Mouse (Mus musculus) intestine, postnatal 0 days (tissue): ENCODE measurements around the gene Itpka. TPM values are rescaled to one million over a fixed set of nuclear protein-coding genes. Genes with fewer than 3 reads are reported as not detected.

Source experiments
- ATAC-seq: fragments of 200-750 bp; cut with Nextera tagmentation; 2 replicates; pipeline ENCODE4 v1.8.0; 2017; ENCODE audit warnings: mild to moderate bottlenecking, moderate TSS enrichment, moderate library complexity
- H3K27ac ChIP-seq: fragments of 300-500 bp; sonication (generic); 2 replicates; pipeline ENCODE4 v1.5.1; 2014; ENCODE audit warnings: mild to moderate bottlenecking, low read depth, low read length, moderate library complexity
- H3K27me3 ChIP-seq: fragments of 300-500 bp; sonication (generic); replicated peaks from 2 replicates; pipeline ENCODE4 v1.6.1; 2014; ENCODE audit warnings: low read length, mixed read lengths; ENCODE audit not compliant: control insufficient read depth, insufficient read depth
- H3K36me3 ChIP-seq: fragments of 300-500 bp; sonication (generic); 2 replicates; pipeline ENCODE4 v1.6.1; 2014; ENCODE audit warnings: mild to moderate bottlenecking, moderate library complexity; ENCODE audit not compliant: control insufficient read depth, insufficient read depth
- H3K4me1 ChIP-seq: fragments of 300-500 bp; sonication (generic); replicated peaks from 2 replicates; pipeline ENCODE4 v1.6.1; 2014; ENCODE audit warnings: antibody characterized with exemption, low read length, mixed read lengths; ENCODE audit not compliant: control insufficient read depth, insufficient read depth
- H3K4me2 ChIP-seq: fragments of 300-500 bp; sonication (generic); replicated peaks from 2 replicates; pipeline ENCODE4 v1.6.1; 2014; ENCODE audit warnings: low read depth, mild to moderate bottlenecking, moderate library complexity
- H3K4me3 ChIP-seq: fragments of 300-500 bp; sonication (generic); 2 replicates; pipeline ENCODE4 v1.5.1; 2014; ENCODE audit warnings: low read depth, low read length
- H3K9ac ChIP-seq: fragments of 300-500 bp; sonication (generic); 2 replicates; pipeline ENCODE4 v1.6.1; 2014; ENCODE audit warnings: mild to moderate bottlenecking, low read depth, low read length
- H3K9me3 ChIP-seq: fragments of 300-500 bp; sonication (generic); 2 replicates; pipeline ENCODE4 v1.6.1; 2016; ENCODE audit warnings: mixed run types; ENCODE audit not compliant: control insufficient read depth
- CTCF ChIP-seq: sonication (generic); IDR thresholded peaks from 2 replicates; pipeline ENCODE4 v1.5.1; 2016; ENCODE audit warnings: low read depth, mild to moderate bottlenecking, control low read depth, antibody characterized with exemption, moderate library complexity
- WGBS: fragments of 180-500 bp; shearing (Covaris S2); extraction: QIAGEN DNeasy Blood & Tissue Kit; methylation state at CpG from one replicate; pipeline ENCODE4 v1.1.7; 2014; 5-methylcytosine and 5-hydroxymethylcytosine counted together
- polyA plus RNA-seq: library from polyadenylated mRNA; unstranded; fragments of >200 nt; fragmentation: Nextera tagmentation; extraction: Ambion mirVana; gene quantifications from 2 replicates; pipeline ENCODE4 v1.2.1, GENCODE M21; 2015

The Itpka gene
- polyA plus RNA-seq, 1 experiment from 2014 or later = 5.3 TPM

GRCm38 (mm10) chr2:119758844-119759835 lies 17.0 kb downstream of the Itpka start:
- 11% methylated on average over 44 of the region's 44 CpGs for WGBS
- no peak; the same call in 1 of the 2 replicates for ATAC-seq
- peaks cover 9% of the 10 kb centered on the region for H3K36me3 ChIP-seq
- H3K4me2 ChIP-seq = peak overlapping the region; percentile 100
- no peak overlapping the region for H3K27ac ChIP-seq
- H3K9ac ChIP-seq = peak overlapping the region; percentile 43; the same call in 1 of the 2 replicates
- H3K4me1 ChIP-seq = peaks cover 3% of the 10 kb centered on the region; the same call in 1 of the 2 replicates
- peaks cover 25% of the 10 kb centered on the region for H3K27me3 ChIP-seq
- no peaks in the 10 kb centered on the region for H3K9me3 ChIP-seq
- TF ChIP-seq CTCF = no peak
- peak overlapping the region; percentile 77 for H3K4me3 ChIP-seq

DNA sequence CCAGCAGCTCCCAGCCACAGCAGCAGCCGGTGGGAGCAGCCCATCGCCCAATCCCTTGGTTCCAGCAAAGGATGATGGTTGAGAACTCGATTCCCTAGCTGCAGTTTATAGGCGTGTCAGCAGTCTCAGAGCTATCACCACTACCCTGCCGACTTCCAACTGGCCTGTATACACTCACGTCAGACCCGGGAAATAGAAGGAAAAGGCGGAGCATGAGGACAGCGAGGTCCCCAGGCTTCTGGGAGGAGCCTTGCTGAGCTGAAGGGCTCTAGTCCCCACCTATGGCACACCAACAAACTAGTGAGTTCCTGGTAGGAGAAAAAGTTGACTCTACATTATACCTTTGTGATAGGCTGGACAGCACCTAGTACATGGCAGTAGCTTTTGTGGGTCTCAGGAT lies 18.1 kb downstream of the Itpka start, which contains the start of gene Ltk:
Gene Ltk (minus strand): TSS at position 181 of the 400 bp plus-strand sequence.
- Histone ChIP-seq H3K9me3 (no peaks in the 10 kb centered on the region), H3K27ac (no peak within 1 kb of the TSS), H3K4me3 (0 out of 2 replicates have a peak within 1 kb of the TSS, but pooled peaks have one; percentile 77), H3K9ac (no peak within 1 kb of the TSS), H3K36me3 (peaks cover 17% of the 10 kb centered on the region), H3K4me1 (peaks cover 3% of the 10 kb centered on the region; the same call in 1 of the 2 replicates), H3K27me3 (peaks cover 25% of the 10 kb centered on the region), H3K4me2 (no peak within 1 kb of the TSS)
- ATAC-seq = no peak
- no peak for TF ChIP-seq CTCF
- 13% methylated on average over 9 of the region's 9 CpGs for WGBS

DNA sequence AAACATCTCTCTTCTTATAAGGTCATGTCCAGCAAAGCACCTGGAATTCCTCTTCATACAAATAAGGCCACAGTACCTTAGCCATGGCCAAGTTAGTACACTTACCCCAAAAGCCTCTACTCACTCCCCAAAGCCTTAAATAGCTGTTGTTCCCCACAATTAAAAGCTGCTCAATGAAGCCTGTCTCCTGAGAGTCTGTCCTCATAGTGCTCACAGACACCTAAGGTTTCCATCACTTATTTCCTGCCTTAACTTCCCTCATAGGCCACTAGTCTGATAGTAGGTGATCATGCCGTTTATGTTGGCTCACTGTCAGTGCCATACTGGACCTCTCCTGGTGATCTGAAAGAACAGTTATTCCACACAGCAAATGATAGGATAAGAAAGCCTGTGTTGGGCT lies 20.1 kb downstream of the Itpka start:
- TF ChIP-seq CTCF = no peak
- 69% methylated on average over 1 of the region's 1 CpGs for WGBS
- Histone ChIP-seq H3K27ac (no peak overlapping the region), H3K4me2 (no peak overlapping the region), H3K27me3 (peaks cover 22% of the 10 kb centered on the region), H3K4me1 (peaks cover 3% of the 10 kb centered on the region; the same call in 1 of the 2 replicates), H3K9me3 (no peaks in the 10 kb centered on the region), H3K36me3 (peaks cover 21% of the 10 kb centered on the region), H3K9ac (no peak overlapping the region), H3K4me3 (no peak overlapping the region)
- ATAC-seq = no peak

GRCm38 (mm10) chr2:119763924-119764323 lies 21.8 kb downstream of the Itpka start:
- no peak for TF ChIP-seq CTCF
- Histone ChIP-seq H3K27ac (no peak overlapping the region), H3K4me2 (no peak overlapping the region), H3K4me3 (no peak overlapping the region), H3K27me3 (peaks cover 7% of the 10 kb centered on the region), H3K36me3 (peaks cover 33% of the 10 kb centered on the region), H3K9ac (no peak overlapping the region), H3K9me3 (no peaks in the 10 kb centered on the region), H3K4me1 (no peaks in the 10 kb centered on the region)
- no peak for ATAC-seq
- 78% methylated on average over 4 of the region's 4 CpGs for WGBS

GRCm38 (mm10) chr2:119767246-119767645 lies 25.1 kb downstream of the Itpka start:
- no peak overlapping the region for H3K4me2 ChIP-seq
- H3K4me3 ChIP-seq = no peak overlapping the region
- H3K4me1 ChIP-seq = no peaks in the 10 kb centered on the region
- no peaks in the 10 kb centered on the region for H3K9me3 ChIP-seq
- H3K27ac ChIP-seq = no peak overlapping the region
- WGBS = 91% methylated on average over 6 of the region's 6 CpGs
- no peaks in the 10 kb centered on the region for H3K27me3 ChIP-seq
- peak; percentile 55 for TF ChIP-seq CTCF
- H3K9ac ChIP-seq = no peak overlapping the region
- ATAC-seq = 0 out of 2 replicates have a peak, but pooled peaks have one; percentile 36
- peaks cover 64% of the 10 kb centered on the region for H3K36me3 ChIP-seq

DNA sequence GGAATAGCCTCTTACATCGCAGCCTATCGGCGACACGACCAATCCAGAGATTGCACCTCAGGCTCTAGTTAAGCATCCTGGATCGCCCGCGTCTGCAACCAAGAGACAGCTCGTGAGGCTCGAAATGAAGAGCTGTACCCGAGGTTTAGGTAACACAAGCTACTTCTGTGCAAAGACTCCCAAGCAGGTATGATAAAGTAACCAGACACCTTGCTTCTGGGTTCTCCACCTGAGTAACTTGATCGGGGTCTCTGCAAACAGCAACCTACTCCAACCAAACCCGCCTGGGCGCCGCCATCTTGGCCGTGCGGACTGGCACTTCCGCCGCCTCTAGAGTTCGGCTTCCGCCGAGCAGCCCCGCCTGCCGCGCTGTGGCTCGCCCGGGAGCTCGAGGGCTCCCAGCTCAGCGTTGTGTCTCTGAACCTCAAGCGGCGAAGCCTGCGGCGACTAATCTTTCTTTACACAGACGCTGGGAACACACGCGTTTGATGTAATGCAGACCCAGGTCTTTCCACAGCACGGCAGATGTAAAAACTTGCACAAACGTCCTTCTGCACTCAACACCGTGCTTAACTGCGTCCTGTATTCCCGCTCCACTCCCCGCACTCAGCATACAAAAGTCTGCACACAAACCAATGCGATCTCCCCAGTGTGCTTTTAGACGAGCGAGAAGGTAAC lies 45.2 kb downstream of the Itpka start, which contains the start of gene Rpap1:
Gene Rpap1 (minus strand): TSS at position 332 of the 678 bp plus-strand sequence.
- Histone ChIP-seq H3K27ac (peak within 1 kb of the TSS; percentile 15), H3K27me3 (no peaks in the 10 kb centered on the region), H3K9ac (peak within 1 kb of the TSS; percentile 52), H3K36me3 (peaks cover 10% of the 10 kb centered on the region), H3K9me3 (no peaks in the 10 kb centered on the region), H3K4me2 (peak within 1 kb of the TSS; percentile 68), H3K4me1 (no peaks in the 10 kb centered on the region), H3K4me3 (peak within 1 kb of the TSS; percentile 57)
- TF ChIP-seq CTCF = no peak
- peak; percentile 88 for ATAC-seq
- under 1% methylated on average over 44 of the region's 44 CpGs for WGBS
